Mouse (Mus musculus) liver, adult 2 months (tissue): Measurements from ENCODE around the gene Igsf6.

Source experiments
- CTCF ChIP-seq: fragments of 200-500 bp; IDR thresholded peaks from 2 replicates; pipeline ENCODE4 v1.5.1; 2011; ENCODE audit warnings: low read depth, low read length, control low read depth
- POLR2A ChIP-seq: fragments of 200-500 bp; IDR thresholded peaks from 2 replicates; pipeline ENCODE4 v1.6.1; 2011; ENCODE audit warnings: low read length, control low read depth; ENCODE audit not compliant: insufficient read depth; ENCODE audit errors: extremely low read depth

DNA sequence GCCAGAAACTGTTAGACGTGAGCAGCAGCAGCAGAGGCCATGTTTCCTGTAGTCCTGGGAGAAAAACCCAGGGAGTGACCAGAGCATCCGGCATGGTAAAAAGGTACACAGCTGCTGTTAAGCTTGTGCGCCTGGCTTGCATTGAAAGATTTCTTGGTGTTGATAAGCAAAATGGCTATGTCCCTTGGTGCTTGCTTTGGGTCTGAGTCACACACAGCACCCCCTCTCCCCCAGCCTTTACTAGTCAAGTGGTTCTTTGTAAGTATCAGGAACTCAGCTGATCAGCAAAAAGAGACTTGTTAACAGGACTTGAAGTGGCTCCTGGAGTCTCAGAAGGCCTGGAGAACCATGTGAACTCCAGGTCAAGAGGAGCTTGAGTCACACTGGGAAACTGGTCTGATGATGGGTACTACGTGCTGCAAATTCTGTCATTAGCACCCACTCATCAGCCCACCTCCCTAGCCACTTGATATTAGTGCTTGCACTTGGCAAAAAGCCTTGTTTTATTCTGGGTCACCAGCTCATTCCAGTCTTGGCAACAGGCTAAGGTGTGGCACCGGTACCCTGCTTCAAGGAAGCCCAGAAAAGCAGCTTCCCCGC, 529 bp upstream of the Igsf6 start:
- no peak for TF ChIP-seq POLR2A
- TF ChIP-seq CTCF, result no peak
